Mouse (Mus musculus) kidney, postnatal 0 days (tissue): Measurements from ENCODE around the gene Gm21974. TPM values are rescaled to one million over a fixed set of nuclear protein-coding genes. Genes with fewer than 3 reads are reported as not detected.

Source experiments
- ATAC-seq: fragments of 200-750 bp; cut with Nextera tagmentation; replicated peaks from 2 replicates; pipeline ENCODE4 v1.8.0; 2017; ENCODE audit warnings: low read depth, moderate number of reproducible peaks, moderate TSS enrichment, moderate library complexity; ENCODE audit not compliant: low FRiP score
- DNase-seq: peaks from one replicate; pipeline ENCODE4 v3.0.0-alpha.2; 2016; ENCODE audit warnings: low spot score
- H3K27ac ChIP-seq: fragments of 300-500 bp; sonication (generic); 2 replicates; pipeline ENCODE4 v1.5.1; 2014; ENCODE audit warnings: mild to moderate bottlenecking
- H3K27me3 ChIP-seq: fragments of 300-500 bp; sonication (generic); 2 replicates; pipeline ENCODE4 v1.6.1; 2014; ENCODE audit warnings: low read length, mixed read lengths; ENCODE audit not compliant: insufficient read depth
- H3K36me3 ChIP-seq: fragments of 300-500 bp; sonication (generic); 2 replicates; pipeline ENCODE4 v1.6.1; 2014; ENCODE audit warnings: low read length, mixed read lengths; ENCODE audit not compliant: insufficient read depth
- H3K4me1 ChIP-seq: fragments of 300-500 bp; sonication (generic); replicated peaks from 2 replicates; pipeline ENCODE4 v1.6.1; 2014; ENCODE audit warnings: antibody characterized with exemption, low read length, mixed read lengths; ENCODE audit not compliant: insufficient read depth
- H3K4me2 ChIP-seq: fragments of 300-500 bp; sonication (generic); 2 replicates; pipeline ENCODE4 v1.6.1; 2014; ENCODE audit warnings: mild to moderate bottlenecking, low read length, moderate library complexity, mixed read lengths
- H3K4me3 ChIP-seq: fragments of 300-500 bp; sonication (generic); replicated peaks from 2 replicates; pipeline ENCODE4 v1.5.1; 2014; ENCODE audit warnings: low read depth, low read length
- H3K9ac ChIP-seq: fragments of 300-500 bp; sonication (generic); 2 replicates; pipeline ENCODE4 v1.6.1; 2014; ENCODE audit warnings: low read depth, low read length
- H3K9me3 ChIP-seq: fragments of 300-500 bp; sonication (generic); replicated peaks from 2 replicates; pipeline ENCODE4 v1.6.1; 2016; ENCODE audit warnings: low read length, inconsistent platforms, mixed read lengths
- CTCF ChIP-seq: IDR thresholded peaks from 2 replicates; pipeline ENCODE4 v1.5.1; 2016; ENCODE audit warnings: antibody characterized with exemption, low read depth, mild to moderate bottlenecking, moderate library complexity
- WGBS: fragments of 180-500 bp; shearing (Covaris S2); extraction: QIAGEN DNeasy Blood & Tissue Kit; methylation state at CpG from one replicate; pipeline ENCODE4 v1.1.7; 2014; 5-methylcytosine and 5-hydroxymethylcytosine counted together
- polyA plus RNA-seq: library from polyadenylated mRNA; unstranded; fragments of >200 nt; fragmentation: Nextera tagmentation; extraction: Ambion mirVana; gene quantifications from 2 replicates; pipeline ENCODE4 v1.2.1, GENCODE M21; 2015

Gm21974 gene
- polyA plus RNA-seq, 1 experiment from 2014 or later: not detected

GRCm38 (mm10) chr7:127876041-127876466 is 19.2 kb downstream of the Gm21974 start, which contains the start of gene Zfp646:
Gene Zfp646, plus strand, starts transcription at chr7:127876221.
- peak within 1 kb of the TSS; percentile 79 for H3K4me3 ChIP-seq
- H3K27ac ChIP-seq: peak within 1 kb of the TSS; percentile 98
- H3K27me3 ChIP-seq: no peaks in the 10 kb centered on the region
- no peak for TF ChIP-seq CTCF
- H3K9ac ChIP-seq: peak within 1 kb of the TSS; percentile 90
- WGBS: 0% methylated on average over 40 of the region's 41 CpGs
- H3K4me2 ChIP-seq: peak within 1 kb of the TSS; percentile 66
- peaks cover 16% of the 10 kb centered on the region; the same call in 1 of the 2 replicates for H3K4me1 ChIP-seq
- DNase-seq (peak; percentile 93), ATAC-seq (peak; percentile 88)
- H3K36me3 ChIP-seq: peaks cover 29% of the 10 kb centered on the region
- no peaks in the 10 kb centered on the region for H3K9me3 ChIP-seq

- DNase-seq (peak; percentile 97), ATAC-seq (peak; percentile 95)
- Histone ChIP-seq H3K27me3 (no peaks in the 10 kb centered on the region), H3K9ac (peak overlapping the region; percentile 90), H3K4me2 (peak overlapping the region; percentile 66), H3K9me3 (no peaks in the 10 kb centered on the region), H3K4me1 (peaks cover 16% of the 10 kb centered on the region; the same call in 1 of the 2 replicates), H3K27ac (peak overlapping the region; percentile 98), H3K4me3 (peak overlapping the region; percentile 79), H3K36me3 (peaks cover 24% of the 10 kb centered on the region)
- whole genome bisulfite sequencing: 2% methylated on average over 42 of the region's 43 CpGs
- no peak for TF ChIP-seq CTCF
Observed at GRCm38 (mm10) chr7:127875627-127876001, 19.6 kb downstream of the Gm21974 start.

- ATAC-seq: peak; percentile 19; the same call in 1 of the 2 replicates
- H3K27me3 ChIP-seq: no peaks in the 10 kb centered on the region
- peak overlapping the region; percentile 79 for H3K4me3 ChIP-seq
- peak overlapping the region; percentile 66 for H3K4me2 ChIP-seq
- peaks cover 16% of the 10 kb centered on the region; the same call in 1 of the 2 replicates for H3K4me1 ChIP-seq
- no peaks in the 10 kb centered on the region for H3K9me3 ChIP-seq
- peaks cover 18% of the 10 kb centered on the region for H3K36me3 ChIP-seq
- WGBS: 1% methylated on average over 20 of the region's 20 CpGs
- TF ChIP-seq CTCF: no peak
- peak overlapping the region; percentile 90 for H3K9ac ChIP-seq
- no peak for DNase-seq
- peak overlapping the region; percentile 47; the same call in 1 of the 2 replicates for H3K27ac ChIP-seq
Observed at GRCm38 (mm10) chr7:127874812-127875626, 20.2 kb downstream of the Gm21974 start.

- Histone ChIP-seq H3K4me1 (peaks cover 10% of the 10 kb centered on the region; the same call in 1 of the 2 replicates), H3K36me3 (peaks cover 24% of the 10 kb centered on the region), H3K4me2 (no peak overlapping the region), H3K27ac (no peak overlapping the region), H3K27me3 (no peaks in the 10 kb centered on the region), H3K9me3 (no peaks in the 10 kb centered on the region), H3K9ac (no peak overlapping the region), H3K4me3 (no peak overlapping the region)
- TF ChIP-seq CTCF: peak; percentile 47; the same call in 1 of the 2 replicates
- ATAC-seq (no peak), DNase-seq (no peak)
- WGBS: 81% methylated on average over 5 of the region's 5 CpGs
Observed at GRCm38 (mm10) chr7:127870136-127870821, 25.0 kb downstream of the Gm21974 start.

GRCm38 (mm10) chr7:127869149-127869810 is 26.0 kb downstream of the Gm21974 start:
- no peak overlapping the region for H3K9ac ChIP-seq
- 70% methylated on average over 3 of the region's 3 CpGs for WGBS
- ATAC-seq (no peak), DNase-seq (peak; percentile 53)
- H3K4me2 ChIP-seq: no peak overlapping the region
- no peak overlapping the region for H3K4me3 ChIP-seq
- H3K36me3 ChIP-seq: peaks cover 24% of the 10 kb centered on the region
- TF ChIP-seq CTCF: no peak
- no peaks in the 10 kb centered on the region for H3K27me3 ChIP-seq
- H3K27ac ChIP-seq: no peak overlapping the region
- peaks cover 6% of the 10 kb centered on the region; the same call in 1 of the 2 replicates for H3K4me1 ChIP-seq
- no peaks in the 10 kb centered on the region for H3K9me3 ChIP-seq

- Histone ChIP-seq H3K27me3 (no peaks in the 10 kb centered on the region), H3K4me1 (no peaks in the 10 kb centered on the region), H3K36me3 (peaks cover 24% of the 10 kb centered on the region), H3K27ac (no peak overlapping the region), H3K4me3 (no peak overlapping the region), H3K4me2 (no peak overlapping the region), H3K9me3 (no peaks in the 10 kb centered on the region), H3K9ac (no peak overlapping the region)
- WGBS: 96% methylated on average over 18 of the region's 18 CpGs
- DNase-seq (no peak), ATAC-seq (no peak)
- no peak for TF ChIP-seq CTCF
Observed at GRCm38 (mm10) chr7:127867641-127868040, 27.6 kb downstream of the Gm21974 start.
